Mouse (Mus musculus): ENCODE data around the gene Gm29564. TPM values are rescaled to one million over a fixed set of nuclear protein-coding genes. Genes with fewer than 3 reads are reported as not detected.
"Not testable (repeated sequence)": the region's sequence is repeated elsewhere in the genome, so short reads cannot be mapped to it uniquely, and the experiment has no call there.

The Gm29564 gene
- total RNA-seq (2021) = not detected
- long read RNA-seq, experiment 1 = 0 reads
- long read RNA-seq, experiment 2 = 0 reads

DNA sequence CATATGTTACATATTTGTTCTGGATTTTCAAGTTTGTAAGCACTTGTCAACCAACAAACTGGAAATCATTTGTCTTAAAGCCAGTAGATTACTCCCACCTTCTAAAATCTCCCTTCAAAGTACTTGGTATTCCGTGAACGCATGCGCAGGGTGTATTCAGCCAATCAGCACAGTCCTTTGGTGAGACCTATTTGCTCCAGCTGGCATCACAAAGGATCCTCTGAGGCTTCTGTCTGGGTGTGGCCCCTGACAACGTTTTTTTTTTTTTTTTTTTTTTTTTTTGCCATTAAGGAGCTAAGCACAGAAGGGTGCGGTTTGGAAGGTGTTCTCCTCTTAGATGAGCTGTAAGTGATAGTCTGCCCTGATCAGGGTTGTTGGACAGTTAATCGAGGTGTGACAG, at the start of gene Gm29564:
Gene Gm29564, plus strand, starts transcription at position 301 of the 400 bp plus-strand sequence.
- DNase-seq (ENCODE audit: low spot score in 2 of 2) = not testable (repeated sequence)

Other genes starting within 250 kb of the Gm29564 start
- not detected for gene Gm20867, start 249.8 kb upstream of the Gm29564 start, total RNA-seq (2021)